Mouse (Mus musculus) embryonic facial prominence, embryonic 14.5 days (tissue): ENCODE data around the gene Nt5c2. TPM values are rescaled to one million over a fixed set of nuclear protein-coding genes. Genes with fewer than 3 reads are reported as not detected.
"Not testable (repeated sequence)": the region's sequence is repeated elsewhere in the genome, so short reads cannot be mapped to it uniquely, and the experiment has no call there.

Experiments used
- ATAC-seq: fragments of 200-750 bp; cut with Nextera tagmentation; 2 replicates; pipeline ENCODE4 v1.8.0; 2017; ENCODE audit warnings: low read depth, moderate number of reproducible peaks, moderate TSS enrichment
- DNase-seq: peaks from one replicate; pipeline ENCODE4 v3.0.0-alpha.2; 2015; ENCODE audit warnings: low spot score
- H3K27ac ChIP-seq: fragments of 300-500 bp; sonication (generic); replicated peaks from 2 replicates; pipeline ENCODE4 v1.5.1; 2014; ENCODE audit warnings: low read depth, mild to moderate bottlenecking, low read length, moderate library complexity
- H3K27me3 ChIP-seq: fragments of 300-500 bp; sonication (generic); replicated peaks from 2 replicates; pipeline ENCODE4 v1.6.1; 2014; ENCODE audit warnings: low read length; ENCODE audit not compliant: control insufficient read depth, insufficient read depth
- H3K36me3 ChIP-seq: fragments of 300-500 bp; sonication (generic); 2 replicates; pipeline ENCODE4 v1.6.1; 2014; ENCODE audit warnings: low read length, mixed read lengths; ENCODE audit not compliant: control insufficient read depth, insufficient read depth
- H3K4me1 ChIP-seq: fragments of 300-500 bp; sonication (generic); 2 replicates; pipeline ENCODE4 v1.6.1; 2014; ENCODE audit warnings: antibody characterized with exemption, low read length; ENCODE audit not compliant: control insufficient read depth, insufficient read depth
- H3K4me2 ChIP-seq: fragments of 300-500 bp; sonication (generic); 2 replicates; pipeline ENCODE4 v1.6.1; 2014; ENCODE audit warnings: low read depth, mild to moderate bottlenecking, low read length, moderate library complexity, mixed read lengths
- H3K4me3 ChIP-seq: fragments of 300-500 bp; sonication (generic); 2 replicates; pipeline ENCODE4 v1.5.1; 2014; ENCODE audit warnings: low read depth, mild to moderate bottlenecking, low read length
- H3K9ac ChIP-seq: fragments of 300-500 bp; sonication (generic); 2 replicates; pipeline ENCODE4 v1.6.1; 2014; ENCODE audit warnings: low read depth, mild to moderate bottlenecking, low read length, moderate library complexity, mixed read lengths
- H3K9me3 ChIP-seq: fragments of 300-500 bp; sonication (generic); 2 replicates; pipeline ENCODE4 v1.6.1; 2016; ENCODE audit warnings: low read length; ENCODE audit not compliant: control insufficient read depth
- WGBS: fragments of 180-500 bp; shearing (Covaris S2); extraction: QIAGEN DNeasy Blood & Tissue Kit; methylation state at CpG from one replicate; pipeline ENCODE4 v1.1.7; 2014; 5-methylcytosine and 5-hydroxymethylcytosine counted together
- polyA plus RNA-seq: library from polyadenylated mRNA; unstranded; fragments of >200 nt; fragmentation: Nextera tagmentation; extraction: Ambion mirVana; gene quantifications from 2 replicates; pipeline ENCODE4 v1.2.1, GENCODE M21; 2014

Gene Nt5c2
- polyA plus RNA-seq, 1 experiment from 2014 or later = 66.3 TPM

- no peak for DNase-seq
- peak overlapping the region; percentile 92 for H3K4me2 ChIP-seq
Measured at GRCm38 (mm10) chr19:47013340-47014158, 1.4 kb downstream of the Nt5c2 start.

GRCm38 (mm10) chr19:47012521-47013130, 2.3 kb downstream of the Nt5c2 start:
- no peaks in the 10 kb centered on the region for H3K9me3 ChIP-seq
- no peak overlapping the region for H3K9ac ChIP-seq
- no peaks in the 10 kb centered on the region for H3K36me3 ChIP-seq
- H3K27me3 ChIP-seq = peaks cover 56% of the 10 kb centered on the region
- no peak overlapping the region for H3K4me3 ChIP-seq
- 88% methylated on average over 15 of the region's 15 CpGs for WGBS
- H3K4me1 ChIP-seq = peaks cover 6% of the 10 kb centered on the region; the same call in 1 of the 2 replicates
- no peak overlapping the region for H3K27ac ChIP-seq
- no peak for DNase-seq
- no peak for ATAC-seq
- no peak overlapping the region for H3K4me2 ChIP-seq

More at GRCm38 (mm10) chr19:47013340-47014158, 1.4 kb downstream of the Nt5c2 start:
- Histone ChIP-seq H3K36me3 (no peaks in the 10 kb centered on the region), H3K4me1 (peaks cover 6% of the 10 kb centered on the region; the same call in 1 of the 2 replicates), H3K27me3 (peaks cover 65% of the 10 kb centered on the region), H3K27ac (no peak overlapping the region), H3K9ac (no peak overlapping the region), H3K4me3 (peak overlapping the region; percentile 52), H3K9me3 (no peaks in the 10 kb centered on the region)
- ATAC-seq = no peak
- 12% methylated on average over 20 of the region's 20 CpGs for WGBS

- H3K9ac ChIP-seq = no peak overlapping the region
- H3K36me3 ChIP-seq = no peaks in the 10 kb centered on the region
- no peaks in the 10 kb centered on the region for H3K9me3 ChIP-seq
- no peak overlapping the region for H3K4me2 ChIP-seq
- WGBS = 86% methylated on average over 5 of the region's 5 CpGs
- H3K4me1 ChIP-seq = no peaks in the 10 kb centered on the region
- ATAC-seq (no peak), DNase-seq (no peak)
- no peak overlapping the region for H3K27ac ChIP-seq
- peaks cover 37% of the 10 kb centered on the region for H3K27me3 ChIP-seq
- H3K4me3 ChIP-seq = no peak overlapping the region
Measured at GRCm38 (mm10) chr19:47009943-47010342, 5.0 kb downstream of the Nt5c2 start.

GRCm38 (mm10) chr19:47009420-47009819, 5.5 kb downstream of the Nt5c2 start:
- 83% methylated on average over 7 of the region's 7 CpGs for WGBS

GRCm38 (mm10) chr19:47006321-47006720, 8.6 kb downstream of the Nt5c2 start:
- H3K4me2 ChIP-seq = no peak overlapping the region
- H3K36me3 ChIP-seq = no peaks in the 10 kb centered on the region
- H3K9ac ChIP-seq = no peak overlapping the region
- ATAC-seq (no peak), DNase-seq (peak; percentile 70)
- H3K4me1 ChIP-seq = no peaks in the 10 kb centered on the region
- 0% methylated on average over 4 of the region's 4 CpGs for WGBS
- H3K9me3 ChIP-seq = no peaks in the 10 kb centered on the region
- H3K27me3 ChIP-seq = peaks cover 5% of the 10 kb centered on the region; the same call in 1 of the 2 replicates
- no peak overlapping the region for H3K27ac ChIP-seq
- no peak overlapping the region for H3K4me3 ChIP-seq

More at GRCm38 (mm10) chr19:47009420-47009819, 5.5 kb downstream of the Nt5c2 start:
- Histone ChIP-seq H3K4me3 (no peak overlapping the region), H3K4me1 (no peaks in the 10 kb centered on the region), H3K27me3 (peaks cover 32% of the 10 kb centered on the region), H3K4me2 (no peak overlapping the region), H3K27ac (no peak overlapping the region), H3K9ac (no peak overlapping the region), H3K9me3 (no peaks in the 10 kb centered on the region), H3K36me3 (no peaks in the 10 kb centered on the region)
- ATAC-seq = no peak
- no peak for DNase-seq

GRCm38 (mm10) chr19:47005873-47006272, 9.1 kb downstream of the Nt5c2 start:
- Histone ChIP-seq H3K4me1 (no peaks in the 10 kb centered on the region), H3K4me2 (no peak overlapping the region), H3K27ac (no peak overlapping the region), H3K36me3 (no peaks in the 10 kb centered on the region), H3K27me3 (peaks cover 2% of the 10 kb centered on the region; the same call in 1 of the 2 replicates), H3K9me3 (no peaks in the 10 kb centered on the region), H3K4me3 (no peak overlapping the region), H3K9ac (no peak overlapping the region)
- 61% methylated on average over 5 of the region's 5 CpGs for WGBS
- no peak for DNase-seq
- no peak for ATAC-seq

GRCm38 (mm10) chr19:47003742-47004511, 11.0 kb downstream of the Nt5c2 start:
- no peak for DNase-seq
- H3K9ac ChIP-seq = no peak overlapping the region
- H3K4me1 ChIP-seq = no peaks in the 10 kb centered on the region
- H3K27me3 ChIP-seq = no peaks in the 10 kb centered on the region
- no peak overlapping the region for H3K27ac ChIP-seq
- 76% methylated on average over 6 of the region's 6 CpGs for WGBS
- no peaks in the 10 kb centered on the region for H3K36me3 ChIP-seq
- no peaks in the 10 kb centered on the region for H3K9me3 ChIP-seq
- no peak for ATAC-seq
- no peak overlapping the region for H3K4me2 ChIP-seq
- H3K4me3 ChIP-seq = no peak overlapping the region

- WGBS = 80% methylated on average over 2 of the region's 3 CpGs
- not testable (repeated sequence) for ATAC-seq
Measured at GRCm38 (mm10) chr19:47000357-47000756, 14.6 kb downstream of the Nt5c2 start.

More at GRCm38 (mm10) chr19:47000357-47000756, 14.6 kb downstream of the Nt5c2 start:
- H3K9me3 ChIP-seq, H3K27me3 ChIP-seq, H3K36me3 ChIP-seq, DNase-seq, H3K27ac ChIP-seq, H3K4me1 ChIP-seq, H3K4me3 ChIP-seq, H3K9ac ChIP-seq, H3K4me2 ChIP-seq: not testable (repeated sequence)
